Mouse (Mus musculus) olfactory bulb, adult 2 months (tissue): ENCODE measurements around the gene Plaur.

Source experiments
- CTCF ChIP-seq: fragments of 200-500 bp; IDR thresholded peaks from 2 replicates; pipeline ENCODE4 v1.5.1; 2012; ENCODE audit warnings: low read depth, mild to moderate bottlenecking, low read length, moderate library complexity; ENCODE audit not compliant: insufficient read depth
- POLR2A ChIP-seq: fragments of 200-500 bp; IDR thresholded peaks from 2 replicates; pipeline ENCODE4 v1.6.1; 2012; ENCODE audit warnings: mild to moderate bottlenecking, low read depth, low read length, moderate library complexity; ENCODE audit not compliant: insufficient read depth

DNA sequence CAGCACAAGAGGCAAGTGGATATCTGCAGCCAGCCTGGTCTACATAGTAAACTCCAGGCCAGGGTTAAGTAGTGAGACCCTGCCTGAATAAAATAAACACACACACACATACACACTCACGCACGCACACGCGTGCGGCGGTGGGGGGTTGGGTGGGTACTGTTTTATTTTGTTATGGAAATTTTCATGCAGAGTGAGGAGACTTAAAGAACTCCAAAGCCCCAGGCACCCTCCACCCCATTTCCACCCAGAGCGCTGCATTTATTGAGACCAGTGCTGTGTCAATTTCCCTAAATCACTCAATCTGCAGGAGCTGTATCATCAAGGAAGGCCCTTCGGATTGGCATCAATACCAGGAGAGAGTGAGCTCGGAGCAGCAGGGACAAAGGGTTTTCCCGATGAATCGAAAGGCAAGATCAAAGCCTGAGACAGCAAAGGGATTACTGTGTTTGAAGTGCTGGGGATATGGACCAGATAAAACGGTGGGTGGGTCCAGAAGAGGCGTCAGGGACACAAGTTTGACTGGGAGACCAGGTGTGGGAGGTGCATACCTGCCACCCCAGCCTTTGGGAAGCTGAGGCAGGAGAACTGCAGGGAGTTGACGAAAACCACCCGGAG is 43.3 kb downstream of the Plaur start:
- TF ChIP-seq CTCF = no peak
- TF ChIP-seq POLR2A = no peak
